Mouse (Mus musculus): Measurements from ENCODE around the gene Myl4. TPM values are rescaled to one million over a fixed set of nuclear protein-coding genes. Genes with fewer than 3 reads are reported as not detected.
"Not testable (repeated sequence)": the region's sequence is repeated elsewhere in the genome, so short reads cannot be mapped to it uniquely, and the experiment has no call there.

Gene Myl4
- polyA plus RNA-seq (2014; fragmentation: Nextera tagmentation; extraction: Ambion mirVana), result 2.8 and 3.2 TPM in 2 replicates

DNA sequence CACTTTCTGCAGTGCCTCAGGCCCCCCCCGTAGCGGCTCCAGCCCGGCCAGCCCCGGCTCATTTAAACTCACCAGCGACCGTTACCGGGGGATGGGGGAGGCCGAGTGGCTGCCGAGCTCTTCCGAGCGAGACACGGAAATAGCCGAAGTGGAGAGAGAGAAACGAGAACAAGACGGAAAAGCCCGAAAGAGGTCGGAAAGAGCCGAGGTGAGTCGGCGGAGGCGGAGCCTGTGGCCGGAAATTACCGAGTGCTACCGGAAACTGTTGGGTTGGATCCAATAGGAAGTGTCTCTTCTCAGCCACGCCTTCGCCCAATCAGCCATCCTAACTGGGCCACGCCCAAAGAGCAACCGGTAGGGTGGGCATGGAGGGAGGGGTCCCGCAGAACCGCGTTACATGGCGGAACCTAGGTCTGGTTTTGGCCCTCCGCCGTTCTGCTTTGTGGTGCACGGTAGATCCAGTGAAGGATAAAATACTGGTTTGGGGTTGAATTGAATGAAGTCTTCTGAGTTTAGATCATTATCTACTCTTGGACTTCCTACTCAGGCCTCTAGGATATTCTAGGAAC, at the start of gene Myl4, which contains the start of gene Cdc27:
Gene Myl4, plus strand, starts transcription at position 258 of the 569 bp plus-strand sequence.
Gene Cdc27, minus strand, starts transcription at position 215 of the 569 bp plus-strand sequence.
- H3K27me3 ChIP-seq (ENCODE audit: control insufficient read depth, insufficient read depth, low read length), result no peaks in the 10 kb centered on the region
- whole genome bisulfite sequencing, result under 1% methylated on average over 35 of the region's 35 CpGs
- H3K4me1 ChIP-seq (ENCODE audit: control insufficient read depth, insufficient read depth, low read length), result peaks cover 23% of the 10 kb centered on the region; the same call in 1 of the 2 replicates
- H3K36me3 ChIP-seq (ENCODE audit: control insufficient read depth, insufficient read depth, low read length), result no peaks in the 10 kb centered on the region
- H3K4me3 ChIP-seq (replicated peaks; ENCODE audit: low read depth, low read length), result peak within 1 kb of the TSS; percentile 95
- no peaks in the 10 kb centered on the region for H3K9me3 ChIP-seq (ENCODE audit: control insufficient read depth, low read length)
- peak within 1 kb of the TSS; percentile 72 for H3K4me2 ChIP-seq (ENCODE audit: low read length)
- ATAC-seq (ENCODE audit: low FRiP score, low TSS enrichment), result peak; percentile 96
- DNase-seq, result peak; percentile 100
- H3K27ac ChIP-seq (replicated peaks; ENCODE audit: low read depth, low read length), result peak within 1 kb of the TSS; percentile 86
- peak within 1 kb of the TSS; percentile 100 for H3K9ac ChIP-seq (replicated peaks; ENCODE audit: low read length)

DNA sequence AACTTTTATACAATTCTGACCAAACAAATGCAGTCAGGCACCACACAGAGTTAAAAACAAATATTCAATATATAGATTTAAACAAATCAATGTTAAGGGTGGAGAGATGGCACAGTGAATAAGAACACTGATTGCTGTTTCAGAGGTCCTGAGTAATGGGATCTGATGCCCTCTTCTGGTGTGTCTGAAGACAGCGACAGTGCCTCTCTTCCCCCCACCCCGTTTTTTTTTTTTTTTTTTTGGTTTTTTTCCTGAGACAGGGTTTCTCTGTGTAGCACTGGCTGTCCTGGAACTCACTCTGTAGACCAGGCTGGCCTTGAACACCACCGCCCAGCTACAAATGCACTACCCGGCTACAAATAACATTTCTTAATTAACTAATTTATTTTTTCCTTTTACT, 42.0 kb upstream of the Myl4 start:
- no peak for ATAC-seq (ENCODE audit: low FRiP score, low TSS enrichment)
- Histone ChIP-seq H3K36me3 (ENCODE audit: control insufficient read depth, insufficient read depth, low read length) (peaks cover 82% of the 10 kb centered on the region), H3K4me1 (ENCODE audit: control insufficient read depth, insufficient read depth, low read length) (no peaks in the 10 kb centered on the region), H3K9ac (replicated peaks; ENCODE audit: low read length) (no peak overlapping the region), H3K9me3 (ENCODE audit: control insufficient read depth, low read length) (no peaks in the 10 kb centered on the region), H3K4me2 (ENCODE audit: low read length) (no peak overlapping the region), H3K4me3 (replicated peaks; ENCODE audit: low read depth, low read length) (no peak overlapping the region), H3K27ac (replicated peaks; ENCODE audit: low read depth, low read length) (no peak overlapping the region), H3K27me3 (ENCODE audit: control insufficient read depth, insufficient read depth, low read length) (no peaks in the 10 kb centered on the region)
- no peak for DNase-seq
- WGBS, result 90% methylated on average over 4 of the region's 4 CpGs

DNA sequence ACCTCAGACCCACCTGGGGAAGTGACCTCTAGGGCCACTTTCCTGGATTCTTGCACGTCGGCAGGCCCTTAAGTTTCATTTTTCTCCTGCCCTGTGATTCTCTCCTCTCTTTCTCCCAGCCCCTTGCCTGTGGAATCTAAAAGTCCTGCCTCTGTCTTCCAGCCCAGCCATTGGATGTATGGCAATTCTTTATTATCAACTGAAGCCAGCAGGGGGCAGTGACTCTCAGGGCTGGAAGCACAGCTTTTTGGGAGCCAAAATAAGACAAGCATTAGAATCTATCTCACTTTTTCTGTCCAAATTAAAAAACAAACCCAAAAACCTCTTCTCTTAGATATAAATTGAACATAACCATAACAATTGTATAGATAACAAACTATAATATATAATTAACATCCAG, 39.9 kb upstream of the Myl4 start:
- H3K9ac ChIP-seq (replicated peaks; ENCODE audit: low read length), result no peak overlapping the region
- peaks cover 84% of the 10 kb centered on the region for H3K36me3 ChIP-seq (ENCODE audit: control insufficient read depth, insufficient read depth, low read length)
- 98% methylated on average over 2 of the region's 2 CpGs for WGBS
- no peak overlapping the region for H3K4me3 ChIP-seq (replicated peaks; ENCODE audit: low read depth, low read length)
- H3K4me2 ChIP-seq (ENCODE audit: low read length), result no peak overlapping the region
- H3K27ac ChIP-seq (replicated peaks; ENCODE audit: low read depth, low read length), result no peak overlapping the region
- H3K9me3 ChIP-seq (ENCODE audit: control insufficient read depth, low read length), result no peaks in the 10 kb centered on the region
- no peaks in the 10 kb centered on the region for H3K27me3 ChIP-seq (ENCODE audit: control insufficient read depth, insufficient read depth, low read length)
- no peaks in the 10 kb centered on the region for H3K4me1 ChIP-seq (ENCODE audit: control insufficient read depth, insufficient read depth, low read length)
- DNase-seq, result peak; percentile 77
- no peak for ATAC-seq (ENCODE audit: low FRiP score, low TSS enrichment)

DNA sequence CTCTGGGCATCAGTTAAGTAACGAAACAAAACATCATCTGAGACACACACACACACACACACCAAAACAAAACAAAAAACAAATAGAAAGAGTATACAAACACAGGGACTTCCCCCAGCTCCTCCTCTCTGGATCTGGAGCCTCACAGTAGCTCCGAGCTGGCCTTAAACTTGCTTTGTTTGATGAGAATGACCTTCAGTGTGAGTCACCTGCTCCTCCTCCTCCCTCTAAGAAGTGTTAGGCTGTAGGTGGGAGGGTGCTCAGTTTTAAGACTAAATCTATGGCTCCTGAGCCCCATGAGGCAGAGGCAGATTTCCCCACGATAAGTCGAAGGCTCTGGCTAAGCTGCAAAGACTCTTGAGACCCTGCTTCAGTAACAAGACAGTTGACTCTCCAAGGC, 38.0 kb upstream of the Myl4 start:
- no peak overlapping the region for H3K4me3 ChIP-seq (replicated peaks; ENCODE audit: low read depth, low read length)
- 94% methylated on average over 4 of the region's 4 CpGs for WGBS
- no peaks in the 10 kb centered on the region for H3K27me3 ChIP-seq (ENCODE audit: control insufficient read depth, insufficient read depth, low read length)
- H3K4me2 ChIP-seq (ENCODE audit: low read length), result no peak overlapping the region
- H3K36me3 ChIP-seq (ENCODE audit: control insufficient read depth, insufficient read depth, low read length), result peaks cover 84% of the 10 kb centered on the region
- DNase-seq, result no peak
- H3K27ac ChIP-seq (replicated peaks; ENCODE audit: low read depth, low read length), result no peak overlapping the region
- H3K9ac ChIP-seq (replicated peaks; ENCODE audit: low read length), result no peak overlapping the region
- no peak for ATAC-seq (ENCODE audit: low FRiP score, low TSS enrichment)
- H3K9me3 ChIP-seq (ENCODE audit: control insufficient read depth, low read length), result no peaks in the 10 kb centered on the region
- no peaks in the 10 kb centered on the region for H3K4me1 ChIP-seq (ENCODE audit: control insufficient read depth, insufficient read depth, low read length)

DNA sequence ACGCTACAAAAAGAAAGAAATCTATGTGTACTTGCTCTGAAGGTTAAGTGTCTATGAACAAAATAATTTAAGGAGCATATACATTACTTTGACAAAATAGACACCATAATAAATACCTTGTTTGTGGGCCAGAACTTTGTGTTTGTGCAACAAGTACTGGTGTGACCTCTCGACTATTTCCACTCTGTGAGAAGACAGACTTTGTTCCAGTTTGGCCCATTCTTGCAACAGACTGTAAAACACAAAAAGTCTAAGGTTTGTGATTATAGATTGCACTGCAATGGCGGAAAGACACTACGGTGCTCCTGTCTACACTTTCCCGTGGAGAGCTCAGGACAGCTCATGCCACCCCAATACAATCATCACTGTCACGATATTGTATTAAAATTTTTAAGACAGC, 24.5 kb upstream of the Myl4 start:
- no peak for DNase-seq
- Histone ChIP-seq H3K27me3 (ENCODE audit: control insufficient read depth, insufficient read depth, low read length) (no peaks in the 10 kb centered on the region), H3K9ac (replicated peaks; ENCODE audit: low read length) (no peak overlapping the region), H3K27ac (replicated peaks; ENCODE audit: low read depth, low read length) (no peak overlapping the region), H3K4me3 (replicated peaks; ENCODE audit: low read depth, low read length) (no peak overlapping the region), H3K36me3 (ENCODE audit: control insufficient read depth, insufficient read depth, low read length) (peaks cover 79% of the 10 kb centered on the region), H3K4me1 (ENCODE audit: control insufficient read depth, insufficient read depth, low read length) (no peaks in the 10 kb centered on the region), H3K4me2 (ENCODE audit: low read length) (no peak overlapping the region), H3K9me3 (ENCODE audit: control insufficient read depth, low read length) (no peaks in the 10 kb centered on the region)
- ATAC-seq (ENCODE audit: low FRiP score, low TSS enrichment), result no peak
- WGBS, result 98% methylated on average over 6 of the region's 6 CpGs

DNA sequence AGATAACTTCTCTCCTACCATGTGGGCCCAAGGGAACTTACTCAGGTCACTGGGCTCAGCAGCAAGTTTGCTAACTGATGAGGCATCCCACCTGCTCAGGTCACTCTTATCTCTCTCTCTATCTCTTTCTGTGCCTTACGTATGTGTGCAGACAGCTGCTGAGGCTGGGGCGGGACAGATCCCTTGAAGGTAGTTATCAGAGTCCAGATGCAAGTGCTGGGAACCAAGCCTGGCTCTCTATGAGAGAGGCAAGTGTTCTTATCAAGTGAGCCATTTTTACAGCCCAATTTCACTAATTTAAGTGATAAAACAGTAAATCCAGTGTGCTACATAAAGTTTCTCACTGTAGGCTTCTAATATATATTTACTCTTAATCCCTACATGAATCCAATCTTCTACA, 13.6 kb upstream of the Myl4 start:
- Histone ChIP-seq H3K4me2 (ENCODE audit: low read length) (no peak overlapping the region), H3K27me3 (ENCODE audit: control insufficient read depth, insufficient read depth, low read length) (no peaks in the 10 kb centered on the region), H3K4me3 (replicated peaks; ENCODE audit: low read depth, low read length) (no peak overlapping the region), H3K9me3 (ENCODE audit: control insufficient read depth, low read length) (no peaks in the 10 kb centered on the region), H3K4me1 (ENCODE audit: control insufficient read depth, insufficient read depth, low read length) (no peaks in the 10 kb centered on the region), H3K36me3 (ENCODE audit: control insufficient read depth, insufficient read depth, low read length) (peaks cover 24% of the 10 kb centered on the region), H3K9ac (replicated peaks; ENCODE audit: low read length) (no peak overlapping the region), H3K27ac (replicated peaks; ENCODE audit: low read depth, low read length) (no peak overlapping the region)
- no peak for ATAC-seq (ENCODE audit: low FRiP score, low TSS enrichment)
- WGBS, result 97% methylated on average over 2 of the region's 2 CpGs
- no peak for DNase-seq

DNA sequence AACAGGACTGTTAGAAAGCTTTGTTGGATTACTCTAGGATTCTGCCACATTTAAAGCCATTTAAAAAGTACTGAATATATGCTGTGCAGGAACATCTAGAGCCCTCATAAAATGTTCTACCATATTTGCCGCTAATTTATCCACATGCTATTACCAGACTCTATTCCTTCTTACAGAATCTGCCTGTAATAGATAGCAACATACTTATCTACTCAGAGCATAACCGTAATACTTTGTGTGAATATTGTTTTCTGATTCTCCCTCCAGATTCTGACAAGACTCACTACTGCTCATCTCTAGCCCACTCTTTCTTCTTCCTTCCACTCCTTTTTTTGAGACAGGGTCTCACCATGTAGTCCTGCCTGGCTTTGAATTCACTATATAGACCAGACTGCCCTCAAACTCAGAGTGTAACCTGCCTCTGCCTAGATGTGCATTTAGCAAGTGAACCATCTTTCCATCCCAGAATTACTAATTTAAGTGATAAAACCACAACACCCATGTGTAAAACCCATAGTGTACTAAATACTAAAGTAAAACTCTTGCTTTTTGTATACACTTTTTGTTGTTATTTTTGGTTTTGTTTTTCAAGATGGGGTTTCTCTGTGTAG, 12.4 kb upstream of the Myl4 start:
- no peak overlapping the region for H3K4me3 ChIP-seq (replicated peaks; ENCODE audit: low read depth, low read length)
- no peaks in the 10 kb centered on the region for H3K4me1 ChIP-seq (ENCODE audit: control insufficient read depth, insufficient read depth, low read length)
- H3K36me3 ChIP-seq (ENCODE audit: control insufficient read depth, insufficient read depth, low read length), result peaks cover 13% of the 10 kb centered on the region
- no peaks in the 10 kb centered on the region for H3K9me3 ChIP-seq (ENCODE audit: control insufficient read depth, low read length)
- no peak overlapping the region for H3K27ac ChIP-seq (replicated peaks; ENCODE audit: low read depth, low read length)
- no peak overlapping the region for H3K9ac ChIP-seq (replicated peaks; ENCODE audit: low read length)
- ATAC-seq (ENCODE audit: low FRiP score, low TSS enrichment), result no peak
- DNase-seq, result no peak
- WGBS, result 97% methylated on average over 2 of the region's 2 CpGs
- H3K4me2 ChIP-seq (ENCODE audit: low read length), result no peak overlapping the region
- no peaks in the 10 kb centered on the region for H3K27me3 ChIP-seq (ENCODE audit: control insufficient read depth, insufficient read depth, low read length)

DNA sequence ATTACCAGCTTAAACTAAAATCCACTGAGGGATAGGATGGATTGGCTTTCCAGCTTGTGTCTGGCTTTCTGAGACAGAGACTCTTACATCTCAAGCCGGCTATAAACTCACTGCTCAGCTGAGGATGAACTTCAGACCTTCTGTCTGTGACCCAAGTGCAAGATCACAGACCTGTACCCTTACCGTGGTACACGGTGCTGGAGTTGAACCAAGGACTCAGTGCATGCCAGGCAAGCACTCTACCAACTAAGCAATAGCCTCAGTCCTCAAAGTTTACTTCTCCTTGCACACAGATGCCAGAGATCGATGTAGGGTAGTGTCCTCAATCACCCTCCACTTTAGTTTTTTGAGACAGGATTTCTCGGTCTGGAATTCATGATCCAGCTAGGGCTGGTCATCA, 10.7 kb upstream of the Myl4 start:
- Histone ChIP-seq H3K27me3 (ENCODE audit: control insufficient read depth, insufficient read depth, low read length) (no peaks in the 10 kb centered on the region), H3K9me3 (ENCODE audit: control insufficient read depth, low read length) (no peaks in the 10 kb centered on the region), H3K4me2 (ENCODE audit: low read length) (no peak overlapping the region), H3K4me3 (replicated peaks; ENCODE audit: low read depth, low read length) (no peak overlapping the region), H3K27ac (replicated peaks; ENCODE audit: low read depth, low read length) (no peak overlapping the region), H3K4me1 (ENCODE audit: control insufficient read depth, insufficient read depth, low read length) (no peaks in the 10 kb centered on the region), H3K36me3 (ENCODE audit: control insufficient read depth, insufficient read depth, low read length) (no peaks in the 10 kb centered on the region), H3K9ac (replicated peaks; ENCODE audit: low read length) (no peak overlapping the region)
- no peak for ATAC-seq (ENCODE audit: low FRiP score, low TSS enrichment)
- WGBS, result over 99% methylated on average over 5 of the region's 5 CpGs
- DNase-seq, result no peak

DNA sequence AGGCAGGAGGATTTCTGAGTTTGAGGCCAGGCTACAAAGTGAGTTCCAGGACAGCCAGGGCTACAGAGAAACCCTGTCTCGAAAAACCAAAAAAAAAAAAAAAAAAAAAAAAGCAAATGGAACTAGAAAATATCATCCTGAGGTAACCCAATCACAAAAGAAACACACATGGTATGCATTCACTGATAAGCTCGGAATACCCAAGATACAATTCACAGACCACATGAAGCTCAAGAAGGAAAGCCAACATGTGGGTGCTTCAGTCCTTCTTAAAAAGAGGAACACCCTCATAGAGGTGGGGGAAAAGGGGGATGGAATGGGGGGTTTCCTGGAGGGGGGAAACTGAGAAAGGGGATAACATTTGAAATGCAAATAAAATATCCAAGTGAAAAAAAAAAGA, 7.1 kb upstream of the Myl4 start:
- ATAC-seq (ENCODE audit: low FRiP score, low TSS enrichment); H3K4me1 ChIP-seq (ENCODE audit: control insufficient read depth, insufficient read depth, low read length); DNase-seq; H3K36me3 ChIP-seq (ENCODE audit: control insufficient read depth, insufficient read depth, low read length); H3K4me3 ChIP-seq (replicated peaks; ENCODE audit: low read depth, low read length); H3K27ac ChIP-seq (replicated peaks; ENCODE audit: low read depth, low read length); H3K27me3 ChIP-seq (ENCODE audit: control insufficient read depth, insufficient read depth, low read length); H3K9me3 ChIP-seq (ENCODE audit: control insufficient read depth, low read length); H3K4me2 ChIP-seq (ENCODE audit: low read length); H3K9ac ChIP-seq (replicated peaks; ENCODE audit: low read length): not testable (repeated sequence)
- WGBS, result 91% methylated on average over 2 of the region's 2 CpGs

All from midbrain, embryonic 14.5 days (tissue).